Mouse (Mus musculus) adipocyte (in vitro differentiated cells): Measurements from ENCODE around the gene Ube2s.

Experiments used
- DNase-seq: peaks from one replicate; pipeline ENCODE4 v3.0.0-alpha.2; 2016; ENCODE audit warnings: low spot score

The Ube2s gene

GRCm38 (mm10) chr7:4776861-4777830, 35.2 kb downstream of the Ube2s start:
- DNase-seq: no peak

- no peak for DNase-seq
These were observed 36.3 kb downstream of the Ube2s start for GRCm38 (mm10) chr7:4776131-4776530.

- DNase-seq: no peak
These were observed 41.2 kb downstream of the Ube2s start, which contains the start of gene Fam71e2 for GRCm38 (mm10) chr7:4771202-4771601. Fam71e2 (minus strand) TSS chr7:4771302.

- no peak for DNase-seq
These were observed 47.3 kb downstream of the Ube2s start for GRCm38 (mm10) chr7:4764946-4765710.

- no peak for DNase-seq
These were observed 52.7 kb downstream of the Ube2s start for GRCm38 (mm10) chr7:4759670-4760069.

- DNase-seq: no peak
These were observed 59.4 kb downstream of the Ube2s start, which contains the start of gene Cox6b2 for GRCm38 (mm10) chr7:4752821-4753570. Cox6b2 (minus strand) TSS chr7:4753094.

GRCm38 (mm10) chr7:4751971-4752820, 60.2 kb downstream of the Ube2s start:
- no peak for DNase-seq

- no peak for DNase-seq
These were observed 63.2 kb downstream of the Ube2s start for GRCm38 (mm10) chr7:4749169-4749568.

- no peak for DNase-seq
These were observed 64.1 kb downstream of the Ube2s start for GRCm38 (mm10) chr7:4748321-4748720.

GRCm38 (mm10) chr7:4747156-4747899, 65.1 kb downstream of the Ube2s start:
- no peak for DNase-seq

GRCm38 (mm10) chr7:4746326-4746980, 65.9 kb downstream of the Ube2s start:
- DNase-seq: no peak

GRCm38 (mm10) chr7:4744886-4745285, 67.5 kb downstream of the Ube2s start:
- DNase-seq: no peak
